Mouse (Mus musculus) embryo, embryonic 10 days (tissue): ENCODE results near the gene Prom2.
A peak's percentile ranks its signal among the peaks of the same experiment; 100 is the strongest.

Experiments
- DNase-seq: peaks from one replicate; pipeline ENCODE4 v3.0.0-alpha.2; 2015; ENCODE audit warnings: low spot score

Prom2 gene

GRCm38 (mm10) chr2:127523950-127524729 lies 17.1 kb downstream of the Prom2 start:
- DNase-seq = no peak

GRCm38 (mm10) chr2:127522006-127522441 lies 19.2 kb downstream of the Prom2 start, which contains the start of gene Kcnip3:
Gene Kcnip3 (minus strand): TSS chr2:127522094.
- DNase-seq = peak; percentile 54

- DNase-seq = peak; percentile 65
These were observed 19.9 kb downstream of the Prom2 start for GRCm38 (mm10) chr2:127521172-127522005.

- DNase-seq = no peak
These were observed 21.1 kb downstream of the Prom2 start for GRCm38 (mm10) chr2:127520123-127520522.

- DNase-seq = no peak
These were observed 22.0 kb downstream of the Prom2 start for GRCm38 (mm10) chr2:127519308-127519707.

GRCm38 (mm10) chr2:127518831-127519230 lies 22.4 kb downstream of the Prom2 start:
- DNase-seq = no peak

GRCm38 (mm10) chr2:127518273-127518672 lies 23.0 kb downstream of the Prom2 start:
- no peak for DNase-seq

GRCm38 (mm10) chr2:127517081-127517480 lies 24.2 kb downstream of the Prom2 start:
- no peak for DNase-seq

GRCm38 (mm10) chr2:127514380-127515124 lies 26.7 kb downstream of the Prom2 start:
- DNase-seq = no peak

GRCm38 (mm10) chr2:127513244-127513643 lies 28.0 kb downstream of the Prom2 start:
- DNase-seq = no peak

GRCm38 (mm10) chr2:127511426-127511825 lies 29.8 kb downstream of the Prom2 start:
- DNase-seq = peak; percentile 34

- no peak for DNase-seq
These were observed 33.2 kb downstream of the Prom2 start for GRCm38 (mm10) chr2:127507967-127508660.

- peak; percentile 94 for DNase-seq
These were observed 34.0 kb downstream of the Prom2 start for GRCm38 (mm10) chr2:127507077-127507774.

GRCm38 (mm10) chr2:127506131-127506632 lies 35.1 kb downstream of the Prom2 start:
- DNase-seq = no peak

GRCm38 (mm10) chr2:127505196-127505595 lies 36.1 kb downstream of the Prom2 start:
- no peak for DNase-seq

- no peak for DNase-seq
These were observed 37.3 kb downstream of the Prom2 start for GRCm38 (mm10) chr2:127503751-127504549.

- DNase-seq = peak; percentile 53
These were observed 40.2 kb downstream of the Prom2 start for GRCm38 (mm10) chr2:127501061-127501460.

- DNase-seq = no peak
These were observed 42.5 kb downstream of the Prom2 start for GRCm38 (mm10) chr2:127498750-127499149.

- DNase-seq = no peak
These were observed 44.9 kb downstream of the Prom2 start for GRCm38 (mm10) chr2:127496321-127496720.
